Mouse (Mus musculus) heart, embryonic 13.5 days (tissue): ENCODE results near the gene Zfp760. TPM values are rescaled to one million over a fixed set of nuclear protein-coding genes. Genes with fewer than 3 reads are reported as not detected.

Experiments
- ATAC-seq: fragments of 200-750 bp; cut with Nextera tagmentation; 2 replicates; pipeline ENCODE4 v1.8.0; 2017; ENCODE audit warnings: moderate TSS enrichment; ENCODE audit not compliant: insufficient number of reproducible peaks, low FRiP score, low TSS enrichment; ENCODE audit errors: extremely low read depth
- H3K27ac ChIP-seq: fragments of 300-500 bp; sonication (generic); replicated peaks from 2 replicates; pipeline ENCODE4 v1.5.1; 2015; ENCODE audit warnings: moderate library complexity, mild to moderate bottlenecking, inconsistent platforms
- H3K27me3 ChIP-seq: fragments of 300-500 bp; sonication (generic); replicated peaks from 2 replicates; pipeline ENCODE4 v1.6.1; 2015; ENCODE audit warnings: mild to moderate bottlenecking, inconsistent platforms
- H3K36me3 ChIP-seq: fragments of 300-500 bp; sonication (generic); 2 replicates; pipeline ENCODE4 v1.6.1; 2015; ENCODE audit warnings: mild to moderate bottlenecking, inconsistent platforms
- H3K4me1 ChIP-seq: fragments of 300-500 bp; sonication (generic); 2 replicates; pipeline ENCODE4 v1.6.1; 2015; ENCODE audit warnings: inconsistent platforms
- H3K4me2 ChIP-seq: fragments of 300-500 bp; sonication (generic); 2 replicates; pipeline ENCODE4 v1.6.1; 2015; ENCODE audit warnings: inconsistent platforms, mild to moderate bottlenecking, moderate library complexity
- H3K4me3 ChIP-seq: fragments of 300-500 bp; sonication (generic); 2 replicates; pipeline ENCODE4 v1.5.1; 2015; ENCODE audit warnings: moderate library complexity, mild to moderate bottlenecking, inconsistent platforms
- H3K9ac ChIP-seq: fragments of 300-500 bp; sonication (generic); 2 replicates; pipeline ENCODE4 v1.6.1; 2015; ENCODE audit warnings: inconsistent platforms, mild to moderate bottlenecking, moderate library complexity
- H3K9me3 ChIP-seq: fragments of 300-500 bp; sonication (generic); 2 replicates; pipeline ENCODE4 v1.6.1; 2016; ENCODE audit warnings: inconsistent platforms
- WGBS: fragments of 180-500 bp; shearing (Covaris S2); methylation state at CpG from one replicate; pipeline ENCODE4 v1.1.7; 2015; ENCODE audit warnings: mixed read lengths; 5-methylcytosine and 5-hydroxymethylcytosine counted together
- polyA plus RNA-seq: library from polyadenylated mRNA; unstranded; fragments of >200 nt; fragmentation: Nextera tagmentation; extraction: Ambion mirVana; gene quantifications from 2 replicates; pipeline ENCODE4 v1.2.1, GENCODE M21; 2015

Zfp760 gene
- polyA plus RNA-seq, 1 experiment from 2014 or later: 6.5 TPM

DNA sequence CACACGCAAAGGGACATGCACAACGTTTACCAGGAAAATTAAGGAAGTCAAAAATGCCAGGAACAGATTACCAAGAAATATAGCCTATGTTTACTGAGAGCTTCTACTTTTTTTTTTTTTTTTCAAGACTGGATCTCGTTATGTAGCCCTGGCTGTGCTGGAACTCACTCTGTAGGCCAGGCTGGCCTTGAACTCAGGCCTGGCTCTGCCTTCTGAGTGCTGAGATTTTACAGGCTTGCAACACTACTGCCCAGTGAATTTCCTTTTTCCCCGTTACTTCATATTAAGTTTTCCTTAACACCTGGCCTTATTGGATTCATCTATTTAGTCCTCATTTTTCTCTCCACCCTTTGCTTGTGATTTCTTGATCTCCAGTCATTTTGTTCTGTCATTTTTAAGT is 25.5 kb downstream of the Zfp760 start:
- Histone ChIP-seq H3K4me3 (peak overlapping the region; percentile 75), H3K9me3 (no peaks in the 10 kb centered on the region), H3K27ac (peak overlapping the region; percentile 86), H3K36me3 (peaks cover 13% of the 10 kb centered on the region), H3K27me3 (no peaks in the 10 kb centered on the region), H3K9ac (peak overlapping the region; percentile 83), H3K4me2 (peak overlapping the region; percentile 70), H3K4me1 (peaks cover 10% of the 10 kb centered on the region)
- no peak for ATAC-seq
- 85% methylated on average over 4 of the region's 4 CpGs for WGBS

DNA sequence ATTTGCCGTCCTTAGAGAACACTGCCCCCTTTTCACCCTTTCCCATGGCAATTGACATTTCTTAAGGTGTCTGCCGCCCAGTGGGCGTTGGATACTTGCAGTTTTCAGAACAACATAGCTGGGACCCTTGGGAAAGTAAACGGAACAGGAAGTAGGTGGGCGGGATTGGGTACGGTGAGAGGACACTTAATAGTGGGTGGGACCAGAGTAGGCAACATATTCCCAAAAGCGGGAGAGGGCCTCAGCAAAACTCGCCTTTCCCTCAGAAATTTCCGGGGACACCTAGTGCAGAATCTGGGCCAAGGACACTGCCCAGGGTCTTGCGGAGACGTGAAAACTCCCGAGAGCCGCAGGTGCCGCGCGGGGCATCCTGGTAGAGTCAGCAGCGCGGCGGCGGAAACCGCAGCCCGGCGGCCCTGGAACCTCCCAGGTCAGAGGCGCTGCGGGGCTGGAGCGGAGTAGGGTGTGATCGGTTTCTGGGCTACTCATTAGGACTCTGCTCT is 26.0 kb downstream of the Zfp760 start:
- Histone ChIP-seq H3K4me1 (peaks cover 10% of the 10 kb centered on the region), H3K27me3 (no peaks in the 10 kb centered on the region), H3K36me3 (peaks cover 16% of the 10 kb centered on the region), H3K9me3 (no peaks in the 10 kb centered on the region), H3K4me2 (peak overlapping the region; percentile 70), H3K9ac (peak overlapping the region; percentile 83), H3K27ac (peak overlapping the region; percentile 86), H3K4me3 (peak overlapping the region; percentile 75)
- peak; percentile 80; the same call in 1 of the 2 replicates for ATAC-seq
- 1% methylated on average over 27 of the region's 27 CpGs for WGBS

DNA sequence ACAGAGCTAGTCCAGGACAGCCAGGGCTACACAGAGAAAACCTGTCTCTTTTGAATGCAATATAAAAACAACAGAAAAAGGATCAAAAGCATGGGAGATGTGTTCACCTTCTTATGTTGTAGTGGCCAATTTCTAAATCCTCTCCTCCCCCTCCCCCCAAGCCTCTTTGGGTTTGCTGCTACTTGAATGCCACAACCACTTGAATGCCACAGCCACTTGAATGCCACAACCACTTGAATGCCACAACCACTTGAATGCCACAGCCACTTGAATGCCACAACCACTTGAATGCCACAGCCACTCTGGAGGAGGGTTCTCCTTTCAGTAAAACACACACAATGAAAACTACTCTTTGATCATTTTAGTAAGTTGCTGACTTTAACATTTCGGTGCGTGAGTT is 45.2 kb downstream of the Zfp760 start:
- Histone ChIP-seq H3K36me3 (peaks cover under 1% of the 10 kb centered on the region), H3K4me1 (peaks cover 9% of the 10 kb centered on the region; the same call in 1 of the 2 replicates), H3K27ac (no peak overlapping the region), H3K9me3 (no peaks in the 10 kb centered on the region), H3K4me3 (no peak overlapping the region), H3K27me3 (no peaks in the 10 kb centered on the region), H3K9ac (no peak overlapping the region), H3K4me2 (no peak overlapping the region)
- no peak for ATAC-seq
- 69% methylated on average over 2 of the region's 2 CpGs for WGBS

GRCm38 (mm10) chr17:21753342-21754208 is 46.0 kb downstream of the Zfp760 start:
- peak overlapping the region; percentile 77 for H3K4me2 ChIP-seq
- no peaks in the 10 kb centered on the region for H3K9me3 ChIP-seq
- H3K27ac ChIP-seq: no peak overlapping the region
- H3K4me1 ChIP-seq: peaks cover 9% of the 10 kb centered on the region; the same call in 1 of the 2 replicates
- peak overlapping the region; percentile 76 for H3K9ac ChIP-seq
- H3K36me3 ChIP-seq: no peaks in the 10 kb centered on the region; the same call in 1 of the 2 replicates
- ATAC-seq: no peak
- H3K4me3 ChIP-seq: peak overlapping the region; percentile 55
- H3K27me3 ChIP-seq: no peaks in the 10 kb centered on the region
- WGBS: 13% methylated on average over 20 of the region's 20 CpGs

DNA sequence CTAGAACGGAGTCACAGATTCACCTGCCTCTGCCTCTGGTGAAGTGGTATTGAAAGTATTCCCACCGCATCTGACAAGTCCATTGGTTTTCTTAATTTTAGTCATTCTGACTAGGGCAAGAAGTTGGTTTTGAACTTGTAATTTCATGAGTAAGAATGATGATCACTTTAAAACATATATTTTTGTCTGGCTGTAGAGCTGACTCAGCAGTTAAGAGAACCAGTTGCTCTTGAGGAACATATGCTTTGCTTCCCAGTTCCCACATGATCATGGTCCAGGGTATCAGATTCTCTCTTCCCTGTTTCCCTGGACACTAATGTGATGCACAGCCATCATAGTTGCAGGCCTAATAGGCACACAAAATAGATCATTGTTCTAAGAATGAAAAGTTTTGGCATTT is 62.8 kb downstream of the Zfp760 start:
- Histone ChIP-seq H3K4me3 (no peak overlapping the region), H3K9ac (no peak overlapping the region), H3K9me3 (no peaks in the 10 kb centered on the region; the same call in 1 of the 2 replicates), H3K4me1 (no peaks in the 10 kb centered on the region), H3K27me3 (no peaks in the 10 kb centered on the region), H3K4me2 (no peak overlapping the region), H3K36me3 (no peaks in the 10 kb centered on the region), H3K27ac (no peak overlapping the region)
- ATAC-seq: no peak
- 75% methylated on average over 2 of the region's 2 CpGs for WGBS

Other genes starting within 250 kb of the Zfp760 start
- gene Zfp53, start 218.7 kb upstream of the Zfp760 start, polyA plus RNA-seq: 5.7 and 6.2 TPM in 2 replicates
- gene Zfp52, start 172.2 kb upstream of the Zfp760 start, polyA plus RNA-seq: 2.7 and 3.3 TPM in 2 replicates
- 11.9 and 13.0 TPM in 2 replicates for gene Zfp948, start 140.7 kb upstream of the Zfp760 start, polyA plus RNA-seq
- 2.2 and 2.7 TPM in 2 replicates for gene Zfp983, start 57.1 kb upstream of the Zfp760 start, polyA plus RNA-seq
- gene Gm10226, start 15.9 kb upstream of the Zfp760 start, polyA plus RNA-seq: 2.3 and 4.2 TPM in 2 replicates
- gene Zfp229, start 23.1 kb downstream of the Zfp760 start, polyA plus RNA-seq: 4.0 TPM in 2 replicates
- gene Zfp820, start 138.0 kb downstream of the Zfp760 start, polyA plus RNA-seq: 4.2 and 4.5 TPM in 2 replicates
- 4.1 and 4.6 TPM in 2 replicates for gene Zfp995, start 202.2 kb downstream of the Zfp760 start, polyA plus RNA-seq